Mouse (Mus musculus) midbrain, embryonic 13.5 days (tissue): ENCODE data around the gene BC049715. TPM values are rescaled to one million over a fixed set of nuclear protein-coding genes. Genes with fewer than 3 reads are reported as not detected.
A peak's percentile ranks its signal among the peaks of the same experiment; 100 is the strongest.

Experiments used
- ATAC-seq: fragments of 200-750 bp; cut with Nextera tagmentation; 2 replicates; pipeline ENCODE4 v1.8.0; 2017; ENCODE audit warnings: mild to moderate bottlenecking, moderate TSS enrichment, moderate library complexity
- H3K27ac ChIP-seq: fragments of 300-500 bp; sonication (generic); 2 replicates; pipeline ENCODE4 v1.5.1; 2015; ENCODE audit warnings: inconsistent platforms, mild to moderate bottlenecking, moderate library complexity
- H3K27me3 ChIP-seq: fragments of 300-500 bp; sonication (generic); 2 replicates; pipeline ENCODE4 v1.6.1; 2015; ENCODE audit warnings: mild to moderate bottlenecking, inconsistent platforms
- H3K36me3 ChIP-seq: fragments of 300-500 bp; sonication (generic); 2 replicates; pipeline ENCODE4 v1.6.1; 2015; ENCODE audit warnings: mild to moderate bottlenecking, inconsistent platforms
- H3K4me1 ChIP-seq: fragments of 300-500 bp; sonication (generic); replicated peaks from 2 replicates; pipeline ENCODE4 v1.6.1; 2015; ENCODE audit warnings: inconsistent platforms
- H3K4me2 ChIP-seq: fragments of 300-500 bp; sonication (generic); replicated peaks from 2 replicates; pipeline ENCODE4 v1.6.1; 2015; ENCODE audit warnings: moderate library complexity, mild to moderate bottlenecking, inconsistent platforms
- H3K4me3 ChIP-seq: fragments of 300-500 bp; sonication (generic); replicated peaks from 2 replicates; pipeline ENCODE4 v1.5.1; 2015; ENCODE audit warnings: mild to moderate bottlenecking, inconsistent platforms
- H3K9ac ChIP-seq: fragments of 300-500 bp; sonication (generic); replicated peaks from 2 replicates; pipeline ENCODE4 v1.6.1; 2015; ENCODE audit warnings: mild to moderate bottlenecking, inconsistent platforms
- H3K9me3 ChIP-seq: fragments of 300-500 bp; sonication (generic); 2 replicates; pipeline ENCODE4 v1.6.1; 2016; ENCODE audit warnings: mild to moderate bottlenecking, inconsistent platforms
- WGBS: fragments of 180-500 bp; shearing (Covaris S2); methylation state at CpG from one replicate; pipeline ENCODE4 v1.1.7; 2015; 5-methylcytosine and 5-hydroxymethylcytosine counted together
- polyA plus RNA-seq: library from polyadenylated mRNA; unstranded; fragments of >200 nt; fragmentation: Nextera tagmentation; extraction: Ambion mirVana; gene quantifications from 2 replicates; pipeline ENCODE4 v1.2.1, GENCODE M21; 2015

BC049715 gene
- polyA plus RNA-seq, 1 experiment from 2014 or later: 1.7 TPM

- Histone ChIP-seq H3K9ac (no peak overlapping the region), H3K27me3 (no peaks in the 10 kb centered on the region), H3K36me3 (no peaks in the 10 kb centered on the region), H3K9me3 (no peaks in the 10 kb centered on the region), H3K4me1 (no peaks in the 10 kb centered on the region), H3K4me2 (no peak overlapping the region), H3K4me3 (no peak overlapping the region), H3K27ac (no peak overlapping the region)
- WGBS: 89% methylated on average over 3 of the region's 3 CpGs
- ATAC-seq: no peak
Measured at GRCm38 (mm10) chr6:136837323-136837722, 9.9 kb downstream of the BC049715 start.

GRCm38 (mm10) chr6:136844903-136845302 is 17.5 kb downstream of the BC049715 start:
- H3K27ac ChIP-seq: no peak overlapping the region
- ATAC-seq: no peak
- H3K9me3 ChIP-seq: no peaks in the 10 kb centered on the region
- no peaks in the 10 kb centered on the region for H3K36me3 ChIP-seq
- no peak overlapping the region for H3K4me3 ChIP-seq
- H3K4me2 ChIP-seq: no peak overlapping the region
- no peaks in the 10 kb centered on the region for H3K4me1 ChIP-seq
- 63% methylated on average over 2 of the region's 2 CpGs for WGBS
- no peak overlapping the region for H3K9ac ChIP-seq
- no peaks in the 10 kb centered on the region for H3K27me3 ChIP-seq

DNA sequence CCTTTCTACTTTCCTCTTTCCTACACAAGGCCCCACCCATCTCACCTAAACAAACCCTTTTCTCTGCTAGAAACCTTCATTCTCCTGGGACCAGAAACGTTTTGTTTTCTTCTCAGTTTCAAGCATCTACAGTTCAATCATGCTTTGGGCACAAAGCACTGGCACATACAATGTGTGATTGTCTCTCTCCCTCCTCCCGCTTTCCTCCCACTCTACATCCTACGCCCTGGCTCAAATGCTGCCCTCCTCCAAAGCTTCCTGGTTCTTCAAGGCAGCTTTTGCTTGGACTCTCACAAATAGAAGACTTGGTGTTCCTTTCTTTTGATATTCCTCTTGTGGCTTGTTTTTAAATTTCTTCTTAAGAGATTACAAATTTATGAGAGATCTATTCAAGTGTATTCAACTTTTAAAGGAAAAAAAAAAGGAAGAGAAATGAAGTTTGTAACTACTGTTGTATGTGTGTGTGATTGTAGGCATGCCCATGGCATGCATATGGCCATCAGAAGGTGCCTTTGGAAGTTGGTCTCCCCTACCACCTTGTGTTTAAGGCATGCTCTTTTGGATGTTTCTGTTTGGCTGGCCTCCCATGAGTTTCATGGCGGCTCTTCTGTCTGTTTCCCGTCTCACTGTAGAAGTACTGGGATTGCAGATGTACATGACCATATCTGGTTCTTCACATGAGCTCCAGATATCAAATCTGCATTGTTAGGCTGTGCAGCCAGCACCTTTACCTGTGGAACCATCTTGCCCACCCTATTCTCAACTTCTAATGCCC is 18.5 kb downstream of the BC049715 start:
- H3K4me3 ChIP-seq: no peak overlapping the region
- WGBS: 82% methylated on average over 5 of the region's 5 CpGs
- no peaks in the 10 kb centered on the region for H3K36me3 ChIP-seq
- ATAC-seq: no peak
- no peaks in the 10 kb centered on the region for H3K27me3 ChIP-seq
- H3K4me2 ChIP-seq: no peak overlapping the region
- H3K4me1 ChIP-seq: no peaks in the 10 kb centered on the region
- H3K27ac ChIP-seq: no peak overlapping the region
- no peak overlapping the region for H3K9ac ChIP-seq
- H3K9me3 ChIP-seq: no peaks in the 10 kb centered on the region

- no peak overlapping the region for H3K9ac ChIP-seq
- H3K4me2 ChIP-seq: no peak overlapping the region
- no peak overlapping the region for H3K27ac ChIP-seq
- no peak for ATAC-seq
- WGBS: 91% methylated on average over 3 of the region's 3 CpGs
- no peaks in the 10 kb centered on the region for H3K36me3 ChIP-seq
- no peak overlapping the region for H3K4me3 ChIP-seq
- H3K4me1 ChIP-seq: no peaks in the 10 kb centered on the region
- no peaks in the 10 kb centered on the region for H3K27me3 ChIP-seq
- H3K9me3 ChIP-seq: no peaks in the 10 kb centered on the region
Measured at GRCm38 (mm10) chr6:136847267-136847666, 19.8 kb downstream of the BC049715 start.

- Histone ChIP-seq H3K4me2 (no peak overlapping the region), H3K27me3 (no peaks in the 10 kb centered on the region), H3K4me1 (0 out of 2 replicates have a peak, but pooled peaks cover 2% of the 10 kb centered on the region), H3K9me3 (no peaks in the 10 kb centered on the region), H3K9ac (no peak overlapping the region), H3K4me3 (no peak overlapping the region), H3K36me3 (no peaks in the 10 kb centered on the region), H3K27ac (no peak overlapping the region)
- ATAC-seq: no peak
- WGBS: 20% methylated on average over 2 of the region's 2 CpGs
Measured at GRCm38 (mm10) chr6:136847790-136848189, 20.4 kb downstream of the BC049715 start.

GRCm38 (mm10) chr6:136848399-136848798 is 21.0 kb downstream of the BC049715 start:
- no peak for ATAC-seq
- no peak overlapping the region for H3K27ac ChIP-seq
- WGBS: 89% methylated on average over 8 of the region's 8 CpGs
- no peaks in the 10 kb centered on the region for H3K27me3 ChIP-seq
- no peak overlapping the region for H3K9ac ChIP-seq
- no peaks in the 10 kb centered on the region for H3K36me3 ChIP-seq
- no peak overlapping the region for H3K4me3 ChIP-seq
- H3K9me3 ChIP-seq: no peaks in the 10 kb centered on the region
- H3K4me2 ChIP-seq: no peak overlapping the region
- 0 out of 2 replicates have a peak, but pooled peaks cover 2% of the 10 kb centered on the region for H3K4me1 ChIP-seq

DNA sequence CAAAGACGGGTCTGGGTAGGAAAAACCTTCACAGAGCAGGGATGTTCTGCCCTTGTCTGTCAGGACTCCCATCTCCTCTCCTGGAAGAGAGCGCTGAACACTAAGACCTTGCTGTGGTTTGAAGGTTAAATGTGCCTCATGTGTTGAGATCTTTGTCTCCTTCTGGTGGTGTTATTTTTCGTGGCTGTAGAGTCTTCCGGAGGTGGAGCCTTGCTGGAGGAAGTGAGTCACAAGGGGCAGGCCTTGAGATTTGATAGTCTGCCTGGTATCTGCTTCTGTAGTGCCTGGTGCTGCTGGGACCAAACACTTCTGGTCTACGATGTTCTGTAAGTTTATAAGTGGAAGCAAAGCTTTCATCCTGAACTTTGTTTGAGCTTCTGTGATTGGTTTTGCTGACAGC is 21.5 kb downstream of the BC049715 start:
- no peak overlapping the region for H3K4me3 ChIP-seq

DNA sequence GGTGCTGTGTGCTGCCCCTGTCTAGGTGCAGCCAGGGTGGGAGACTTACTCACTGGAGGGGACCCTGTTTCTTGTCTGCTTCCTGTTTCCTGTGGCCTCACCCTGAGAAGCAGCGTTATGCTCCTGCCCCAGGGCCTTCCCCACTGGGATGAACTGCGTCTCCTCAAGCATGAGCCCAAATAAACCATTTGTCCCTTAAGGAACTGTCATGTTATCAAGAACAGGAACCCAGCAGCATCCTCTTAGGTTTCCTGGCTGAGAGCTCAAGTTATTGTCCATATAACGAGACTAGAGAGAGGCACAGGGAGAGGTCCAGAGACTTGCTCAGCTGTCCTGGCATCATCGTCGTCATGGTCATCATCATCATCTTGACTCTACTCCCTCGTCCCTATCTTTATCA is 22.8 kb downstream of the BC049715 start:
- H3K27me3 ChIP-seq: no peaks in the 10 kb centered on the region
- H3K36me3 ChIP-seq: no peaks in the 10 kb centered on the region
- 0 out of 2 replicates have a peak, but pooled peaks cover 2% of the 10 kb centered on the region for H3K4me1 ChIP-seq
- no peak overlapping the region for H3K4me2 ChIP-seq
- 85% methylated on average over 6 of the region's 6 CpGs for WGBS
- H3K27ac ChIP-seq: no peak overlapping the region
- H3K4me3 ChIP-seq: no peak overlapping the region
- ATAC-seq: no peak
- H3K9ac ChIP-seq: no peak overlapping the region
- H3K9me3 ChIP-seq: no peaks in the 10 kb centered on the region

More for the DNA sequence above, 21.5 kb downstream of the BC049715 start:
- Histone ChIP-seq H3K36me3 (no peaks in the 10 kb centered on the region), H3K4me1 (0 out of 2 replicates have a peak, but pooled peaks cover 2% of the 10 kb centered on the region), H3K27ac (no peak overlapping the region), H3K9ac (no peak overlapping the region), H3K9me3 (no peaks in the 10 kb centered on the region), H3K27me3 (no peaks in the 10 kb centered on the region), H3K4me2 (no peak overlapping the region)
- ATAC-seq: no peak
- 90% methylated on average over 5 of the region's 5 CpGs for WGBS

- no peak for ATAC-seq
- H3K27ac ChIP-seq: peak overlapping the region; percentile 32; the same call in 1 of the 2 replicates
- H3K4me3 ChIP-seq: no peak overlapping the region
- H3K4me2 ChIP-seq: no peak overlapping the region
- no peaks in the 10 kb centered on the region for H3K27me3 ChIP-seq
- 0 out of 2 replicates have a peak, but pooled peaks cover 2% of the 10 kb centered on the region for H3K4me1 ChIP-seq
- 86% methylated on average over 4 of the region's 4 CpGs for WGBS
- H3K9ac ChIP-seq: no peak overlapping the region
- no peaks in the 10 kb centered on the region for H3K9me3 ChIP-seq
- no peaks in the 10 kb centered on the region for H3K36me3 ChIP-seq
Measured at GRCm38 (mm10) chr6:136852348-136852747, 24.9 kb downstream of the BC049715 start.

DNA sequence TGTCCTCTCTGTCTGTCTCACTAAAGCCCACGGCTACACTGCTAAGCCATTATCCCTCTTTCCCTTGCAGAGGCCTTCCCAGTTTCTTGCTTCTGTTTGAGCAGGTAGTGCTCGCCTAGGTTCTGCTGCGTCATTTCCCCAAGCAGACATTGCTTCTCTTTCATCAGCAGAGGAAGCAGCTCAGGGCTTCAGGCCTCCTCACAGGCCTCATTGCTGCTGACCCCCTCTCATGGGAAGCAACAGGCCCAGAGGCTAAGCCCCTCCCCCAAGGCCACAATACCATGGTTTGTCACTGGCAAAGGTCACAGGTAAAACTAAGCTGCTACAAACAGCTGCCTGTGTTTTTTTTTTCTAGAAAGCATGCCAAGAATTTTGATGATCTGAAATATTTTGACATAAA is 25.3 kb downstream of the BC049715 start:
- ATAC-seq: no peak
- Histone ChIP-seq H3K4me3 (no peak overlapping the region), H3K9ac (no peak overlapping the region), H3K4me2 (no peak overlapping the region), H3K4me1 (0 out of 2 replicates have a peak, but pooled peaks cover 5% of the 10 kb centered on the region), H3K27me3 (no peaks in the 10 kb centered on the region), H3K36me3 (no peaks in the 10 kb centered on the region), H3K27ac (peak overlapping the region; percentile 32; the same call in 1 of the 2 replicates), H3K9me3 (no peaks in the 10 kb centered on the region)
- 59% methylated on average over 3 of the region's 3 CpGs for WGBS

GRCm38 (mm10) chr6:136854361-136854781 is 26.9 kb downstream of the BC049715 start:
- ATAC-seq: no peak
- H3K36me3 ChIP-seq: no peaks in the 10 kb centered on the region
- H3K4me1 ChIP-seq: 0 out of 2 replicates have a peak, but pooled peaks cover 5% of the 10 kb centered on the region
- H3K4me2 ChIP-seq: no peak overlapping the region
- WGBS: 93% methylated on average over 11 of the region's 11 CpGs
- H3K9ac ChIP-seq: no peak overlapping the region
- H3K9me3 ChIP-seq: no peaks in the 10 kb centered on the region
- no peak overlapping the region for H3K4me3 ChIP-seq
- H3K27ac ChIP-seq: no peak overlapping the region
- no peaks in the 10 kb centered on the region for H3K27me3 ChIP-seq

GRCm38 (mm10) chr6:136855183-136855582 is 27.8 kb downstream of the BC049715 start:
- H3K4me1 ChIP-seq: 0 out of 2 replicates have a peak, but pooled peaks cover 5% of the 10 kb centered on the region
- no peak overlapping the region for H3K9ac ChIP-seq
- no peak for ATAC-seq
- no peaks in the 10 kb centered on the region for H3K27me3 ChIP-seq
- WGBS: 82% methylated on average over 2 of the region's 2 CpGs
- no peak overlapping the region for H3K27ac ChIP-seq
- no peaks in the 10 kb centered on the region for H3K36me3 ChIP-seq
- H3K4me3 ChIP-seq: no peak overlapping the region
- H3K9me3 ChIP-seq: no peaks in the 10 kb centered on the region
- no peak overlapping the region for H3K4me2 ChIP-seq
